Mouse (Mus musculus): Measurements from ENCODE around the gene Gm49366.
"Not testable (repeated sequence)": the region's sequence is repeated elsewhere in the genome, so short reads cannot be mapped to it uniquely, and the experiment has no call there.

The Gm49366 gene

GRCm38 (mm10) chr12:84032854-84033253 is 5.9 kb upstream of the Gm49366 start:
- no peak for DNase-seq (ENCODE audit: low spot score)

DNA sequence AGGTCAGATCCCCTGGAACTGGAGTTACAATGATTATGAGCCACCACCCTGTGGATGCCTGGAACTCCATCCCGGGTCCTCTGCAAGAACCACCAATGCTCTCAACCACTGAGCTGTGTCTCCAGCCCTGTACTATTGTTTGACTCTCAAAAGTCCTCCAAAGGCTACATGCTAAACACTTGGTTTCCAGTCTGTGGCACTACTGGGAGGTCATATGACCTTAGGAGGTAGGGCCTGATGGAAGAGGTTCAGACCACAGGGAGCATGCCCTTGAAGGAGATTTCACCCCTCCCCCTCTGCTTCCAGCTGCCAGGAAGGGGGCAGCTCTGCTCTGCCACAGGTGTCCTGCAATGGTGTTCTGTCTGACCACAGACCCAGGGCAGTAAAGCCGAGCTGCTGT is 5.4 kb upstream of the Gm49366 start:
- DNase-seq (ENCODE audit: low spot score) = not testable (repeated sequence)

GRCm38 (mm10) chr12:84034108-84034507 is 4.6 kb upstream of the Gm49366 start:
- no peak for DNase-seq (ENCODE audit: low spot score)

- not testable (repeated sequence) for DNase-seq (ENCODE audit: low spot score)
Observed at GRCm38 (mm10) chr12:84038241-84038640, 494 bp upstream of the Gm49366 start, which contains the start of gene Acot4. Gene Acot4, plus strand, starts transcription at chr12:84038379.

- no peak for DNase-seq (ENCODE audit: low spot score)
Observed at GRCm38 (mm10) chr12:84042248-84042647, 3.5 kb downstream of the Gm49366 start.

GRCm38 (mm10) chr12:84044045-84044444 is 5.3 kb downstream of the Gm49366 start:
- no peak for DNase-seq (ENCODE audit: low spot score)

GRCm38 (mm10) chr12:84046906-84047305 is 8.2 kb downstream of the Gm49366 start:
- DNase-seq (ENCODE audit: low spot score) = no peak

DNA sequence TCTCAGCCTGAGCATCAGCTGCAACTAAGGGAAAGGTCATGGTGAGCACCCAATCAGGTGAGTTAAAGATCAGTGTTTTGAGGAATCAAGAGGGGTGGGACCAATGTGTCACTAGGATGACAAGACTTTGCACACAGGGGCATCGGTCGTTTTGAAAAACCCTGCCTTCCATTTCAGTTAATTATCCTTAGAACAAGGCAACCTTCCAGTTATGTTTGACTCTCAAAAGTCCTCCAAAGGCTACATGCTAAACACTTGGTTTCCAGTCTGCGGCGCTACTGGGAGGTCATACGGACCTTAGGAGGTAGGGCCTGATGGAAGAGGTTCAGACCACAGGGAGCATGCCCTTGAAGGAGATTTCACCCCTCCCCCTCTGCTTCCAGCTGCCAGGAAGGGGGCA is 12.0 kb downstream of the Gm49366 start:
- DNase-seq (ENCODE audit: low spot score) = not testable (repeated sequence)

DNA sequence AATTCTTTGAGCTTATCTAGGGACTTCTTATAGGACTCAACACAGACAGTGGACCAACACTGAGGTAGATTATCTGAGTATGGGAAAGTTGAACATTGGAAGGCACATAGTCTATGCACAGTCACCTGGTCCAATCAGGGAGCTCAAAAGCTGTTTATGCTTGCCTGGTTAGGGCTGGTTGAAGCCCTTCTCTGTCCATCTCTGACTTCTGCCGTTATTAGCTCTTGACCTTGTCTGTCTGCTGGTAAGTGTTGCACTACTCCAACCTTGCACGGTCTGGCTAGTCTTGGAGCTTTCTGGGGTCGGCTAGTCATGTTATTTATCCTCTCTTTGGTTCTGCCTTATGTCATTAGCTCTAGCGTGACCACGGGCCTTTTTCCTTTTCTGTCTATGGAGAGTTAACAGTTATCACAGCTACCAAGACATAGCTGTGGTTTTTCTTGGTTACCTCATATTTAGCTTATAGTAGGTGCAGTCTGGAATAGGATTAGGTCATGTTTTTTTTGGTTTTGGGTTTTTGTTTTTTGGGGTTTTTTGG is 13.3 kb downstream of the Gm49366 start, which contains the start of gene Acot3:
TSS of gene Acot3 (plus strand) at position 208 of the 538 bp plus-strand sequence.
- DNase-seq (ENCODE audit: low spot score) = no peak

DNA sequence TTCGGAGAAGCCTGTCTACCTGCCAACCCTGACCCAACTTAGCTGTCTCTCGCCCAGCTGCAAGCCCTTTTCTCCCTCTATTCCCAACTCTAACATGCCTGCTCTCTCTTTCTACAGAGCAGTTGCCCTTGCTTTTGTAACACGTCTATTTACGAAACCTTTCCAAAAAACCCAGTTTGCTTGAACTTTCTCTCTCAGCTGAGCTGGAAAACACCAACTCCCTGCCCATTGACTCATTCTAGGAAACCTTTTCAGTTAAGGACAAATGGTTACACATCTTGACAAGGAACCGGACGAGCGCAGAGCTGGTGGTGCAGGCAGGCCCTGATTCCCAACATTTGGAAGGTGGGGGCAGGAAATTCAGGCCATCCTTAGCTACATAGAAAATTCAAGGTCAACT is 13.9 kb downstream of the Gm49366 start:
- DNase-seq (ENCODE audit: low spot score) = no peak

DNA sequence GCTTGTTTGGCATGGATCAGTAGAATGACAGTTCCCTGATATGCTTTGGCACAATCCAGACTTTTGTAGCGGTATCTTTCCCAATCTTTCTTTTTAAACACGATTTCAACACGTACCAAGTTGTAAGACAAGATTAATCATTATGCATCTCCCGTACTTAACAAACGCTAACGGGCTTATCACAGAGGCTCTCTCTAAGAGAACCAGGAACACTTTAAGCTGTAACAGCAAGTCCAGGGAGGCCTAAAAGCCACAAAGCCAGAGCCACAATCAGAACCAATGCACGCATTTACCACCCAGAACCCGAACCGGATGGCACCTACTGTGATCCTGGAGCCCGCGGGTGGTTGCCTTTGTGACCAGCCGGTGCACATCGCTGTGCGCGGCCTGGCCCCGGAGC is 14.4 kb downstream of the Gm49366 start:
- DNase-seq (ENCODE audit: low spot score) = no peak

DNA sequence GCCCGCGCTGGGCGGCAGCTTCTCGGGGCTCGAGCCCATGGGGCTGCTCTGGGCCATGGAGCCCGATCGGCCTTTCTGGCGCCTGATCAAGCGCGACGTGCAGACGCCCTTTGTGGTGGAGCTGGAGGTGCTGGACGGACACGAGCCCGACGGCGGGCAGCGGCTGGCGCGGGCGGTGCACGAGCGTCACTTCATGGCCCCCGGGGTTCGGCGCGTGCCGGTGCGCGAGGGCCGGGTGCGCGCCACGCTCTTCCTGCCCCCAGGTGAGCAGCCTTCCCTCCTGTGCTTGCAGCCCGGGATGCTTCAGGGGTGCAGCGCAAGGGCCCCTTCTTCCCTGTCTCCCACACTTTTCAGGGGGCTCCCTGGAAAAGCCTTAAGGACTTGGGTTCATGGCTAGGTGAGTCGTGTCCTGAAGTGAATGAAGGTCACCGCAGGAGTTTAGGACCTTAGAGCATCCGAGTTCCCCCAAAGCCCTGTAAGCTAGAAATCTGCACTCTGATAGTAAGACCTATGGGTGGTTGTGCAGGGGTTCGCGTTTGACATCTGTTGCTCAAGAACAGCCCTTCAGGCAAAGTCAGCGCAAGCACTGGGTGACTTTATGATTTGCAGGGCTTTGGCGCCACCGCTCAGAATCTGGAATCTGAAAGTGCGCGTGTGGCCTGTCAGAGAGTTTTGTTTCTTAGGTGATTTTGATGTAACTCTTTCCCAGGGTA is 15.1 kb downstream of the Gm49366 start:
- DNase-seq (ENCODE audit: low spot score) = no peak

DNA sequence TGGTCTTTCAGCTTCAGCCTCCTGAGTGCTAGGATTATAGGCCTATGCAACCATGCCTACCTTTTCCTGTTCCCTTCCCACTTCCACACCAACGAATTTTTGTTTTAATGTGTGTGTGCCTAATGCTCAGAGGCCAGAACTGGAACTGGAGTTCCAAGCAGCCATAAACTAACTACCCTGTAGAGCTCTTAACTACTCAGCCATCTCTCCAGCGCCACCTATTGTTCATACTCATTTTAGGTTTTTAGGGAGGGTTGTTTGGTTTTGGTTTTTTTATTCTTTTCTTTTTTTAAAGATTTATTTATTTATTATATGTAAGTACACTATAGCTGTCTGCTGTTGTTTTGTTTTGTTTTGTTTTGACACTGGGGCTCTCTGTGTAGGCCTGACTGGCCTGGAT is 22.2 kb downstream of the Gm49366 start:
- no peak for DNase-seq (ENCODE audit: low spot score)

DNA sequence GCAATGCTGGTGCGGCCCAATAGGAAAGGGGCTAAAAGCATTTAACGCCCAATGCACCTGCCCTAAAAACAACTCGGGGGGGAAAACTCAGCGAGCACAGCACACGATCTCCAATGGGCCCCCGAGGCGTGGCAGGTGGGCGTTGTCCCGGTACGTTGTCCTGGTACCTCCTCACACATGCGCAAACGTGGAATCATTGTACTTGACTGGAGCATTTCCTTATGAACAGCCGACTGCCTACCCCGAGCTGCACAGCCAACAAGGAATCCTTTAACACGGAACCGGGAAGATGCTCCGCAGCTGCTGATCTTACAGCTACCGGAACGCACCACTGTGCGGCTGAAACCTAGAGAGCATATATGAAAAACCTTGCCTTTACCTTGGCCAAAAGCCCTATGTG is 23.6 kb downstream of the Gm49366 start:
- DNase-seq (ENCODE audit: low spot score) = no peak

GRCm38 (mm10) chr12:84063228-84063627 is 24.5 kb downstream of the Gm49366 start:
- DNase-seq (ENCODE audit: low spot score) = no peak

DNA sequence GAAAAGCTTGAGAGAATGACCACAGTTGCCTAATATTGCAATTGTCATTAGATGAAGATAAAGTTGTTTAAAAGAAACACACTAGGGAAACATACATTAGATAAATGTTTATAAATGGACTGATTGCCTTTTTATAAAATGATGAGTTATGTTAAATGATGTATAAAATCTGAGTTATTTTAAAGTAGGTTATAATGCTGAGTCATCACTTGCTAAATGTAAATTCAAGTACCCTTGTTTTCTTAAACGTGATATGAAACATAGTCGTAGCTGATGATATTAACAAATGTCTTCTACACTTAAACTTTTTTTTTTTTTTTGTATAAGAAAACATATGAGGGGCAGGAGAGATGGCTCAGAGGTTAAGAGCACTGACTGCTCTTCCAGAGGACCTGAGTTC is 25.1 kb downstream of the Gm49366 start:
- no peak for DNase-seq (ENCODE audit: low spot score)

DNA sequence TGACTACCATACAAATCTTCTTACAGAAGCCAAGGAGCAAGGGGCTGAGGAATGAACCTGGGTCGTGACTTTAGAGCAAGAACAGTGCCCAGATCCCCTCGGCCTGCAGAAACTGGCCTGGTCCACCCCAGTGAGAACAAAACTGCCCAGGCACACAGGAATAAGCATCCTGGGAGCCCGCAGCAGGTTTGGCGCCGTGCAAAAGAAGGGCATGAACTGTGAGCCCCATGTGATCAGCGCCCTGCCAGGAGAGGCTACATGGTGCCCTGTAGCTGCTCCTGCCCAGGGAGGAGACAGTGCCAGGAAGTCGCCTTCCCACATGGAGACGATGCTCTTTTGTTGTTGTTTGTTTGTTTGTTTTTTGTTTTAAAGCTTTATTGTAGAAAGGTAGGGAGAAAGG is 25.9 kb downstream of the Gm49366 start:
- DNase-seq (ENCODE audit: low spot score) = no peak

- DNase-seq (ENCODE audit: low spot score) = no peak
Observed at GRCm38 (mm10) chr12:84067752-84068151, 29.0 kb downstream of the Gm49366 start.

- DNase-seq (ENCODE audit: low spot score) = no peak
Observed at GRCm38 (mm10) chr12:84068296-84068695, 29.6 kb downstream of the Gm49366 start.

DNA sequence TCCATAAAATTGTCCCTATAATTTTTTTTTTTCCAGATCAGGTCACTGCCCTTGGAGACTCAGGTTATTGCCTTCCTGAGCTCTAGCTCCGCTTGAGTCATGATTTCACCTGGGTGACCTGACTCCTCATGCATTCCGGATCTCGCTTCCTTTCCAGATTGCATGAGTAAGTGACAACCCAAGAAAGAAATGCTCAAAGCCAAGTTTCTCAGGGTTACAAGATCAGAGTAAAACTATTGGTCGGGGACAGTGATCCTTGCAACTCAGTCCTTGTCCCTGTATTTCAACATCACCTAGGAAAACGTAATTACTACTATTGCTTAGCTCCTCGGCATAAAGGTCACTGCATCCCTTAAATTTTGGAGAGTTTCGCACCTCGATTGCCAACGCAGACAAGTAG is 30.3 kb downstream of the Gm49366 start, which contains the start of gene Acot5:
TSS of gene Acot5 (plus strand) at position 340 of the 400 bp plus-strand sequence.
- no peak for DNase-seq (ENCODE audit: low spot score)

DNA sequence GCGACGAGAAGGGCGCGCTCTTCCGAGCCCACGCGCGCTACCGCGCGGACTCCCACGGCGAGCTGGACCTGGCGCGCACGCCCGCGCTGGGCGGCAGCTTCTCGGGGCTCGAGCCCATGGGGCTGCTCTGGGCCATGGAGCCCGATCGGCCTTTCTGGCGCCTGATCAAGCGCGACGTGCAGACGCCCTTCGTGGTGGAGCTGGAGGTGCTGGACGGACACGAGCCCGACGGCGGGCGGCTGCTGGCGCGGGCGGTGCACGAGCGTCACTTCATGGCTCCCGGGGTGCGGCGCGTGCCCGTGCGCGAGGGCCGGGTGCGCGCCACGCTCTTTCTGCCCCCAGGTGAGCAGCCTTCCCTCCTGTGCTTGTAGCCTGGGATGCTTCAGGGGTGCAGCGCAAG is 30.8 kb downstream of the Gm49366 start:
- not testable (repeated sequence) for DNase-seq (ENCODE audit: low spot score)

GRCm38 (mm10) chr12:84071696-84072095 is 33.0 kb downstream of the Gm49366 start:
- peak; percentile 28 for DNase-seq (ENCODE audit: low spot score)

DNA sequence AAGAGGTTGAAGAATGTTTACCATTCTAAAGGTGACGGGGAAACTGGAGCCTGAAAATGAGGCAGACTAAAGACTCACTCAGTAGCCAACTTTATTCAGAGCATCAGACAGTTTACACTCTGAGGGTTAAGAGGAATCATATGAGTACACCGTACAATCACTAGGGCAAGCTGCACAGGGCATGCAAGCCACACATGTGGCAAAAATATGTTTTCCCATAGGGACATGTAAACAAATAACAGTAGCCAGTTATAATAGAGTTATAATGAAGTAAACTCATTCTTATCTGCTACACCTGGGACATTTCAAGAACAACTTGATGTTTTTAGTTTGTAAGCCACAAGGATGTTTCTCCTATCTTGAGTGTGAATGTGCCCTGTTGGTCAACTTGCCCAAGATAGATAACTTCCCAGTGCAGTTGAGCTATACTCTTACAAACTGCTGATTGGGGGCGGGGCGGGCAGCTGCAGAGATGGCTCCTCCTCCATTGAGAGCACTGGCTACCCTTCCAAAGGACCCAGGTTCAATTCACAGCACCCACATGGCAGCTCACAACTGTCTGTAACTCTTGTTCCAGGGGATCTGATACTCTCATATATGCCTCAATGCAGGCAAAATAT is 38.7 kb downstream of the Gm49366 start:
- no peak for DNase-seq (ENCODE audit: low spot score)

Data from left cerebral cortex, adult 11 months (tissue).